Mouse (Mus musculus) cerebellum, postnatal 10 days (tissue): ENCODE results near the gene Cpsf3.

Experiments
- DNase-seq, 2 experiments: peaks; one replicate each; pipeline ENCODE4 v3.0.0; 2021; ENCODE audit warnings: mixed read lengths in 2 of 2

The Cpsf3 gene

DNA sequence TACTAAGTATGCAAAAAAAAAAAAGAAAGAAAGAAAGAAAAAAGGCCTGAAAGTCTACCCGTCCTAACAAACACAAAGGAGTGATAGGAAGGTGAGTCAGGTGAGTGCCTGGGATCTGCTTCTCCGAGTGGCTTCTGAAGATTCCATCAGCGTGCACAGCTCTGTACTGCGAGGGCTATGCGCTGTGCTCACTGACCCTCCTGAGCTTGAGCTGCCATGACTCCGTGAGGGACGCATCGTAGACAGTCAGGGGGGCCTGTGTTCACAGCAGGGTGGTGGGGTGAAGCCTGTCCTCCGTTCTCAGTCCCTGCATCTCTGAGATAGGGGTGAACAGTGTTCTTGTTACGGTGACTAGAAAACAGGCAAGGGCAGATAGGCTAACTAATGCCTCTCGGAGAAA, 13.7 kb downstream of the Cpsf3 start:
- no peak for DNase-seq

DNA sequence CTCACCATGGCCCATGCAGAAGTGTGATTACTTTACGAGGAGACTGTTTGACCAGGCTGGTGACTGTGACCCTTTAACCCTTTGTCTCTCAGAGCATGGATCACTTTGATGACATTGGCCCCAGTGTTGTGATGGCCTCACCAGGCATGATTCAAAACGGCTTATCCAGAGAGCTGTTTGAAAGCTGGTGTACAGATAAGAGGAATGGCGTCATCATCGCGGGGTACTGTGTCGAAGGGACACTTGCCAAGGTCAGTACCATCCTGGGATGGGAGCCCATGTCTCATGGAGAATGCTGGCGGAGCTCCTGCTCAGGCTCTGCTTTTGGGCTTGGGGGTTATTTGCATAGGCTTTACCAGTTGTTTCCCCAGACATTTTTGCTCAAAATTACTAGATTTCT, 16.1 kb downstream of the Cpsf3 start:
- DNase-seq = no peak

DNA sequence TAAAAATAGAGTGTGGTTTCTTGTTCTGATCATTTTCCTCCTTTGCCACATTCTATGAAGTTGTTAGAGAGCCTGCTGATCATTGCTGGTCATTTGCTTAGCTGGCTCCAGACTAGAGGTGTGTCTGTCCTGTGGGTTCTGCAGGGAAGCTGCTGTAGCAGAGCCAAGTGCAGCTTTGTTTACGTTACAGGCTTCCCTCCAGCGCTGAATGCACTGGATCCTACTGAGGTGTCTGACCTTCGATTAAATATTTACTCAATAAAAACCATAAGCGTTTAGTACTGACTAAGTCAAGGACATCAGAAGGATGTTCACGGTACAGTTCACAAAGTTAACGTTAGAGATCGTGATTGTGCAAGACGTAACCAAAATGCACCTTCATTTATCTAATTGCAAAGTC, 16.7 kb downstream of the Cpsf3 start:
- DNase-seq = no peak

DNA sequence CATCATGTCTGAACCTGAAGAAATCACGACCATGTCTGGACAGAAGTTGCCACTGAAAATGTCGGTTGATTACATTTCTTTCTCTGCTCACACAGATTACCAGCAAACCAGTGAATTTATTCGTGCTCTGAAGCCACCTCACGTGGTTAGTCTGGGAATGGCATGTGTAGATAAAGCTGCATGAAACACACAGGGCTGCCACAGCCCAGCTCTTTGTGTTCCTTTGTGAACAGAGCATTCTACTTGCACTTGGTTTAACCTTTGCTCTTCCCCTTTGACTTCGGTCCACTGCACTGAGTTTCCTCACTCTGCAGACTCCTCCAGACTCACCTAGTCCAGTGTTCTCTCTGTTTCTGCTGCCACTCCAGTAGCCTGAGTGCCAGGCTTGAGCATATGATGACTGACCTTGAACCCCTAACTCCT, 17.2 kb downstream of the Cpsf3 start:
- DNase-seq = no peak

DNA sequence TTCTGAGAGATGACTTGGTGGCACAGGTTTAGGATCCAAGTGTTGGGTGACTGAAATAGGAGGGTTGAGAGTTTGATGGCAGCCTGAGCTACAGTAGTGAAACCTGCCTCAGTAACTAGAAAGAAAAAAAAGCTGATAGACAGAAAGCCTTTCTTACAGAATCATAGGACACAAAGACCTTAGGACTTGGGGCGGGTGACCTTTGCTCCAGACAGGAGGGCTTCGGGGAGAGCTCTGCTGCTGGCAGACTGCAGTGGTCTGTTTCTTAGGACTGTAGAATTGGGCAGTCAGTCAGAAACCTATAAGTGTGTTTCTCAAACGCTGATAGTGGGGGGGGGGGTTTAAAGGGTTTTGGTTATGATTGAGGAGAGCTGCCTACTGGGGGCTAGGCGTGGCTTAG, 20.6 kb downstream of the Cpsf3 start:
- no peak for DNase-seq

DNA sequence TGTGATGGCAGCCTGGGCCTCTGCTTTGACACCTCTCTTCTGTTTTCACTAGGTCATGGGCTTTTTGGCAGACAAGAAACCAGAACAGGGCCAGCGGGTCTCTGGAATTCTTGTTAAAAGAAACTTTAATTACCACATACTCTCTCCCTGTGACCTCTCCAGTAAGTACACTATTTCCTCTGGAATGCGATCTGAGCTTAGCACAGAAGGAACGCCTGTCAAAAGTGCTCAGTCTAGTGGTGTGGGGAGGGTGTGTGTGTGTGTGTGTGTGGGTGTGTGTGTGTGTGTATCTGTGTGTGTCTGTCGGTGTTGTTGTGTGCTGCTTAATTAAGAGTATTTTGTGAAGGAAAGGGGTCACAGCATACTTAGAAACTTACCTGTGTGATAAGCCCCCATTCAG, 21.5 kb downstream of the Cpsf3 start:
- no peak for DNase-seq

DNA sequence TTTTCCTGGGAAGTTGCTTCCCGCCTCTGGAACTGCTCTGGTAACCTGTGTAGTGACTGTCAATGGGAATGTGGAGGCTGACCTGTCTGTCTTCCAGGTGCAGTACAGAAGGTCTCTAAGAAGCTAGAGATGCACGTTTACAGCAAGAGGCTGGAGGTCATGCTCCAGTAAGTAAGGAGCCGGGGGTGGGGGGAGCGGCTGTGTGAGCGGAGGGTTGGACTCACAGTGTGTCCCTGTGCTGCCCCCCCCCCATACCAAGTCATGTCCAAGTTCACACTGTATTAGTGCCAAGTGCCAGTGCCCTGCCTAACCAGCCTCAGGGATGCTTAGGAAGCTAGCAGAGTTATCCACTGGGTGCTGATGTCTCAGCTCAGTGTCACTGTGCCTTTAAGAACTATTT, 27.0 kb downstream of the Cpsf3 start:
- DNase-seq = no peak

DNA sequence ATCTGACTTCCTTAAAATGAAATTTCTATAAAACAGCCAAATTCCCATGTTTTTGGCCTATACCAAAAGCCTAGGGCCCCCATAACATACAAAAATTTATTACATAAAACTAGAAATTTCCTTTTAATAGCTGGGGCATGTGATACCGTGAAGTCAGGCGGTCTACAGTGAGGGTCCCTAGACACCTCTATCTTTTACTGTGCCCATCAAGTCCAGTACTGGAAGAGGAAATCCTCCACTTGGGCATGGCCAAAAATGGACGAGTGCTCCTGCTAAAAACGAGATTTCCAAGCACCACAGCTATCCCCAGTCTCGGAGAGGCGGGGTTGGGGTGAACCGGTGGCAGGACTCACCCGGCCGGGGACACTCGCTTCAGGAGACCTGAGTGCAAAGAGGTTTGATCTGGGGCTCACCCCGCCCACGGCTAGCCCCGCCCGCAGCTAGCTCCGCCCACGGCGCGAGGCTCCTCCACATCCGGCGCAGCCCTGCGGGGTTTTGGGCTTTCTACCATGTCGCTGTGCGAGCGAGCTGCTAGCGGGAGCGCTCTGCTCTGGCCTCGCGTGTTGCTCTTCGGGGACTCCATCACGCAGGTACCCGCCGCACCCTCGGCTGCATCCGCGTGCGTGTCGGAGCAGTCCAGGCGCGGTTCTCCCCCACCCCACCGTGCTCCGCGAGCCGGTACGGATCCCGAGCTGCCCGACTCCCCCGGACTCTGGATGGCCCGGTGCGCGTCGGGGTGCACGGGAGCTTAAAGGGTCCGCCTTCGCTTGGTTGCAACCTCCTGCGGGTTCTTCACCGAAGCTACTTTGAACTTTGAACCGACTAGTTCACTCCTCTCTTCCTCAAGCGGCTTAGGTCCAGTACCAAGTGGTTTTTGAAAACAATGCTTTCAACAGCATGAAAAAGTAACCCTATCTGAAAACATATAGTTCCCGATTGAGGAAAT, 31.0 kb downstream of the Cpsf3 start, which contains the start of gene Iah1:
Gene Iah1 (plus strand): TSS at position 467 of the 946 bp plus-strand sequence.
- DNase-seq = peak; percentile 87 to 93

DNA sequence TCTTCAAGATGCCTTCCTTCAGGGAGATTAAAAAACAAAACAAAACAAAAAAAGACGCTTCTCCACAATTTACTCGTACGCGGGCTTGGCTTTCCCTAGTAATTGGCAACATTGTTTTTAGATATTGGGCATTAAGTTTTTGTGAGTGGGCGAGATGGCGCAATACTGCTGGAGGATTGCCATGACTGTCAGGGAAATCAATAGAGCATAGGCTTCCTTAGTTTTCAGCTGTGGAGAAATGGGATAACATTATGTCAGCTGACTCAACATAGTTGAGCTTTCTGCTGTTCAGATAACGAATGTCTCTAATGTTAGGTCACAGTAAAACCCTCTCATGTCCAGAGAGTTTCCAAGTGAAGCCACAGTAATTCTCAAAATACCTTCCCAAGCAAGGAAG, 31.7 kb downstream of the Cpsf3 start:
- peak in 1 of 2 experiments; percentile 52 for DNase-seq

DNA sequence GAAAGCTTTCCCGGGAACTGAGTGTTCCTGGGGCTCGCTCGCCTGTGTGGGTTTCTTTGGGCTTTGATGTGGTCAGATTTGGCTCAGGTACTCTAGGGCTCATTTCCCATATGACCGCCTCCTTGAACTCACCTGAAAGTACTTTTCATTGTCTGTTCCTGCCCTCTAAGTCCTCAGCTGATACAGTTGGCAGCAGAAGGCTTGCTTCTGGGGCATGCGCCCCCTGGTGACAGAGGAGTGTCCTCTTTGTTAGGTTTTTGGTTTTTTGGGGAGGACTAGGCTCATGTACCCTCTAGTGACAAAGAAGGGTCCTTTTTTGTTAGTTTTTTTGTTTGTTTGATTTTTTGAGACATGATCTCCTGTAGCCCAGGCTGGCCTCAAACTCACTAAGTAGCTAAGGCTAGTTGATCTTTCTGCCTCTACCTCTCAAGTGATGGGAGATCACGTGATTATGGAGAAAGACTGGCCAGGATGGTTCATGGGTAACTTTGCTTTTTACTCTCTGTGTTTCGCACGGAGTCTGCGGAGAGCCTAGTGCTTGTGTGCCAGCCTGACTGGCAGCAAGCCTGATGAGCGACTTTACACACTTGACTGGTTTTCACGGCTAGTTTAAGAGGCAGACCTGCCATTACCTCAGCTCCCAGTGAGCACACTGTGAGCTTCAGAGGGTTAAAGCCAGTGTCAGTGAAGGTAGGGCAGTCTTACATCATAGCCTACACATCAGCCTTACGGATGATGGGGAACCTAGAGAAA, 33.1 kb downstream of the Cpsf3 start:
- DNase-seq = peak; percentile 83 to 87

DNA sequence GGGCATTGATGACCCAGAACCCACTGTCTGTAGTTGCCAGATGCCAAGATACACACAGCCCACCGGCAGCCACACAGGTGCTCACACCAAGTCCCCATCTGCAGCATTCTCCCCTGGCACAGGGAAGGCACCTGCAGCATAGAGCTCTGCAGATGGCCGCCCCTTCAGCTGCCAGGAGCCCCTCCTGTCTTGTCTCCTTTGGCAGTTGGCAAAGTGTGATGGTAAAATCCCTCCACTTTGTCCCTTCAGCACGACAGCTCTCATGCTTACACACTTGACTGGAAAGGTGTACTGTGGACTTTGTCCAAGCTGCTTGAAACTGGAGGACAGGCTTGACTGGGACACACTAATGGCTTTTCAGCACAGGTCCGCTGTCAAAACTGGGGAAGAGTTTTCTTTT, 35.1 kb downstream of the Cpsf3 start:
- peak; percentile 70 to 83 for DNase-seq

DNA sequence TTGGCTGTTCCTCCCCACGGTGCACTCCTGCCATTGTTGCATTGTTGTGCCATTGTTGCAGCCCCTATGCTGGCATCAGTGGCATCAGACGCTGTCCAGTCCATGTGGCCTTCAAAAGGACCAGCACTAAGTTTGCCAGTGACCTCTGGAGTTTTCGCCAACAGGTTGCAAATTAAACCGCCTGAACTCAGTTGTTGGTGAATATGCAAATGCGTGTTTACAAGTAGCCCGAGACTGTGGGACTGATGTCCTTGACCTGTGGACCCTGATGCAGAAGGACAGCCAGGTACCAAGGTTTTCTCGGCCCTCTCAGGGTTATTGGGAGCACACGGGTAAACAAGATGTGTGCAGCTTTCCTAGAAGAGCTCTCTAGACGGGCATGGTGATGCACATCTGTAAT, 36.0 kb downstream of the Cpsf3 start:
- peak in 1 of 2 experiments; percentile 7 for DNase-seq

DNA sequence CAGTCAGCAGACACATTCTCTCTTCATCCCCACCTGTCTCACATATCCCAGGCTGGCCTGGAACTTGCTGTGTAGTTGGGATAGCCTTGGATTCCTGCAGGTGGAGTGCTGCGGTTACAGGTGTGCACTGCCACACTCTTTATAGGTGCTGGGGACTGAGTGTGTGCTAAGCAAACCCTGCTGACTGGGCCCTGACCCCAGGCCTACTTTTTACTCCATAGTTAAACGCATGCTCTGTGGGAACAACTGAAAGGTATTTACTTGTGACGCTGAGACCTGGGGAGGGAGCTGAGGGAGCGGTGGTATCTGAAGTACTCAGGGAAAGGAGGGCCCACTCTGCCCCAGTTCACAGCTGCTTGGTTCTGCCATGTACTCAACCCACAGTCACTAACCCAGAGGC, 37.1 kb downstream of the Cpsf3 start:
- no peak for DNase-seq

DNA sequence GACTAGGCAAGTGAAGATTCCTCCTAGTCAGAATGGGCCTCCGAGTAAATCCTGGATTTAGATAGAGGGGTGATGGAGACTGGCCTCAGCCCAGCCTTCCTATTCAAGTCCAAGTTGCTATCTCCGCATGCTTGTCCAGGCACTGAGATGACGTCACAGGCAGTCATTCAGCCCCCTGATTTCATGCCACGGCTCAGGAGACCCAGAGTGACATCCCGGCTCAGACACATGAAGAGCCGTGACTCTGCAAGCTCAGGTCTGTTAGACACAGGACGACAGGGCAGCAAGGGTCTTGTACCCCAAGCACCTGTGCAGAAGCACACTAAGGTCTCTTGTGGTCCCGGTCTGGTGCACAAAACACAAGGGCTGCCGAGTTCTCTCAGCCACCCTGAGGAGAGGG, 37.7 kb downstream of the Cpsf3 start:
- no peak for DNase-seq

DNA sequence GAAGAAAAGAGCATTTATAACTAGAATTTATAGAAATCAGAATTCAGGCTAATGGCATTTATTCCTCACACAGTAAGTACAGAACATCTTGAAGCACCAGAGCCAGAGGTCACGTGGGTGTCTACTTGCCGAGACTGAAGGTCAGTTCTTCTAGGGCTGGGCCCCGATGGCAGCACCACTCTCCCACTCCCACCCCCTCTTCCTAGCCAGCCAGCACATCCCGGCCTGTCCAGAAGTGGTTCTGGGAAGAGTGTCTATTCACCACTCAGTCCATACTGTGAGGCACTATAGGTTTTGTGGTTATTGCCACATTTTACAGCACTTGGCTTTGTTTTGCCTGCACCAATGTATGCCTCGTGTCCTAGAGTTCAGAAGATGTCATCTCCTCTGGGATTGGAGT, 38.9 kb downstream of the Cpsf3 start:
- DNase-seq = no peak

DNA sequence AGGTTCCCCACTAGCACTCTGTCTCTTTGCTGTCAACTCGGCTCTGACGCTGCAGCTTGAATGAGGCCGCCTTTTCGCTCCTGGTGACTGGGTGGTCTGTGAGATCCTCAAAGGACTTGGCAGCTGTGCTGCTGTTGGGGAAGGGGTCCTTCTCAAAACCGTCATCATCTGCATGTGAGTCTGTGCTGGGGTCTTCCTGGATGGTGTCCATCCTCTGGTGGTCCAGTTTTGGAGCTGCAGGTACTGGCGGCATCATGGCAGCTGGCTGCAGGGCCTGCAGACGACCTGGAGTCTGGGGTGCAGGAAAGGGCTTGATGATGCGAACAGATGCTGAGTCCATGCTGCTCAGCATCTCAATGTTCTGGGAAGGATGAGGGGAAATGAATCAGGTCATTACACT, 40.1 kb downstream of the Cpsf3 start:
- no peak for DNase-seq

DNA sequence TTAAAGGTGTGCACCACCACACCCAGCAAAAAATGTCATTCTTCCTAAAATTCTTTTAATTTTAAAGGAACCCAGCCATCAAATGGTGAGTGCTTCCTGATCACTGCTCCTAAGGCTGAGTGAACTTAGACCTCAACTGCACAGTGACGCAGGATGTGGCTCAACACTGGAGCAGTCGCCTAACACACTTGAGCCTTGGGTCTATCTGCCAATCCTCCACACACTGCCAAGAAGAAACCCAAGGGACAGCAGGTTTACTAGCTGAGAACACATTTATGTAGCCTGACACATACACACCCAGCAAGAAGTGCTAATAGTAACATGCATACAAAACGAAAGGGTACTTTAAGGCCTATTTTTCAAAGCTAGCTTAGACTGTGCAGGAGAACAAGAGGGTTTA, 41.1 kb downstream of the Cpsf3 start:
- no peak for DNase-seq

DNA sequence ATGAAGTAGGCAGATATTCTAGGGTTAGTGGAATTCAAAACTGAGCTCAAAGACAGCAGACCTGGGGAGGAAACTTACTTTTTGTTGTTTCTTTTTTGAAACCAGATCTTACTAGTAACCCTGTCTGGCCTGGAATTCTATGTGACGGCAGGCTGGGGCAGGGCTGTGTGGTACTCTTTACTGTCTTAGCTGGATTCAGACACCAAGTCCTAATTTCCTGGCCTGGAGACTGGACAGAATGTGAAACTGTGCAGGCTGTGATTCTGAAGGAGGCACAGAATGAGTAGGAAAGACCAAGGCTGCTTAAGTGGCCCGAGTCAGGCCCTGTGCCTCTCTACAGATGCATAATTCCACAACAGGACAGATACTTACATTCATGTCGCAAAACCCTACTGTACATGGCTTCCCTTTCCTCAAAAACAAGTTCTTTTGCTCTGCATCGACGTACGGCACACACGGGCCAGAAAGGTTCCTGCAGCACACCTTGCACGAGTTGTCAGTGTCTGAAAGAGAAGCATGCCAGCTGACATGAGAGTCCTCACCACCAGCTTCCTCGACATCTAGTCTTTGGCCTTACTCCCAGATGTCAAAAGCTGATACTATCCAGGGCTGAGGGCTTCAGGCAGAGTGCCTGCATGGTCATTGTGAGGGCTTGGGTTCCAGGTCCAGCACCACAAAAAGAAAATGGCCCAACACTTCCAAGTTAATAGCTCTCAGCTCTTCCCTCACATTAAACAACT, 44.6 kb downstream of the Cpsf3 start:
- no peak for DNase-seq

DNA sequence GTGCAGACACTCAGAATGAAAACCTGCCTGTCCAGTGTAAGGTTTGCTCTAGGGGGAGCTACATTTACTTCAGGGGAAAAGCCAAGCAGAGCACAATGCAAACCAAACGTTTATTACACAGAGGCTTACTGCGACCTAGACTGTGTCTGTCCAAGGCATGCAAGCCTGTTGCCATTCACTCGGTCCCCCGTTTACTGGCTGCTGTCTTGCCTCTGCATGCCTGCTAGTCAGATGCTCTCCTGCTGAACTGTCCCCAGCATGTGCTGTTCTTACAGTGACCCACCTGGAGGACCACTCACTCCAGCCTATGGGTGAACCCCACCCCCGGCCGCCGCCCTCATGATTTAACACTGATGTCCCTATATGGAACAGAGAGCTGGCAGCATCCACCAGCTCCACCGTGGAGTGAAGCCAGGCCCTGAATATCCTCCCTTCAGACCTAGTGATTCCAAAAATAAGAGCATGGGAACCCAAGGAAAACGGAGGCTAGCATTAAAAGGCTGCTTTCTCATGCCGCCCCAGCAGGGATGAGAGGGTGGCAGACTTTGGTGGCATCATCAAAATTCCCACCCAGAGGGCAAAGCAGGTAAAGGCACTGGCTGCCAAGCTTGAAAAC, 45.9 kb downstream of the Cpsf3 start:
- DNase-seq = no peak

DNA sequence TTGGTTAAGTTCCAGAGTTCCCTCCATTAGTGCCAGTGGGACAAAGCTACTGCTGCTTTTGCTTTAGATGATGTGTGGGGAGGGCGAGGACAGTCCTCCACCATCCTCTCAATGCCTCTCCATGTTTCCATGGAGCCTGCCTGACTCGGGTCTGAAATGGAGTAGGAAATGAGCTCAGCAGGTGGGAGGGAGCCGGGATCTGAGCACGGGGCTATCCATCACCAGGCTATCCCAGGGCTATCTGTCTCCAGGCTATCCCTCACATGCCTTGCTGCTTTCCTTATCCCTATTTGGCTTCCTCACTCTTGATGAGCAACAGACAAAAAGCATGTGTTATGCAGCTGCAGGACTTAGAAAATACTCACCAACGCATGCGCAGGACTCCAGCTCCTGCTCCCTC, 46.5 kb downstream of the Cpsf3 start:
- no peak for DNase-seq

DNA sequence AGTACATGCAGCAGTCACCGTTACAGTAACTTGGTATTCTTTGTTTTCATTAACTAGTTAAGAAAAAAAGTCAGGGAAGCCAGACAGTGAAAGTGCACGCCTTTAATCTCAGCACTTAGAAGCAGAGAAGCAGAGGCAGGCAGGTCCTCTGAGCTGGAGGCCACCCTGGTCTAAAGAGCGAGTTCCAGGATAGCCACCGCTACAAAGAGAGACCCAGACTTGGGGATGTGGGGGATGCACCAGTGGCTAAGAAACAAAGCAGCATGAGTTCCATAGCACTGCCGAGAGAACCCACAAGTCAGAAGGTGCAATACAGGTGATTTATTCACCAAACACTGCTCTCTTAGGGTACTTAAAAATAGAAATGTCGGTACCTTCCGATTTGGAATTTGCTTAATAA, 47.8 kb downstream of the Cpsf3 start:
- no peak for DNase-seq

DNA sequence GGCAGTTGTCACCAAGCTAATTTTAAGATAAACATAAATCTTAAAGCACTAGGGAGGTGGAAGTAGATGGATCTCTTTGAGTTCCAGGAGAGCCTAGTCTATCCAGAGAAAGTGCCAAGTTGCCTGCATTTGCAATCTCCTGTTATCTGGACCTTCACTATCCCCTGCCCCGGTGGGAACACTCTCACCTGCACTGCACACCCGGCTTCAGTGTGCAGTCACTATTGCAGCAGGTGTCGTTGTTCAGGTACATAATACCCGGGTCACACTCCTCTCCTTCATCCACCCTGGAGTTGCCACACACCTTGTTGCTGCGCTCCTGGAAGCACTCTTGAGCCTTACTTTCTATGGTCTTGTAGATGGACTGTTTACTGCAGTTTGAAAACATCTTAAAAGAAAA, 48.6 kb downstream of the Cpsf3 start:
- no peak for DNase-seq

DNA sequence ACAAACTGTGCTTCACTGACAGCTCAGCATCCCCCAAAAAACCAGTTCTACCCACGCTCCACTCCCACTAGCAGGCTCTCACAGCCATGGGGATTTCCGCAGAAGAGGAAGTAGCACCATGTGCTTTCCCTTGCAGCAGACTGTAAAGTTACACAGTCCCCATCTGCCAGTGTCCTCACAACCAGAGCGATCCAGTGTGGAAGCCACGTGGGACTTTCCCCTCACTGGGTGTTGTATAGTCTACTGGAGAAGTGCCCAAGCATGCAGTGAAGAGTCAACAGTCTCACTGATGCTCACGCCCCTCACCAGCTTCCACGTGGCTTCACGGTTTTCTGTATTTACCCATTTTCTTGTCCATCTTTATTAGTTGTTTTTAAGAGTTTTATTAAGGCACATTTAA, 50.7 kb downstream of the Cpsf3 start:
- DNase-seq = no peak
